Mouse (Mus musculus) stomach, postnatal 0 days (tissue): Measurements from ENCODE around the gene Creb5.

Source experiments
- CTCF ChIP-seq: IDR thresholded peaks from 2 replicates; pipeline ENCODE4 v1.5.1; 2016; ENCODE audit warnings: antibody characterized with exemption, low read depth, mild to moderate bottlenecking, moderate library complexity
- EP300 ChIP-seq: optimal IDR thresholded peaks from 2 replicates; pipeline ENCODE3; 2016; ENCODE audit warnings: antibody characterized with exemption

- TF ChIP-seq CTCF (no peak), EP300 (no peak)
Measured at GRCm38 (mm10) chr6:53459995-53460747, 173.1 kb downstream of the Creb5 start.
